Mouse (Mus musculus) layer of hippocampus, adult 2 months (tissue): ENCODE results near the gene Ppm1a. TPM values are rescaled to one million over a fixed set of nuclear protein-coding genes. Genes with fewer than 3 reads are reported as not detected.
A peak's percentile ranks its signal among the peaks of the same experiment; 100 is the strongest.
"Not testable (repeated sequence)": the region's sequence is repeated elsewhere in the genome, so short reads cannot be mapped to it uniquely, and the experiment has no call there.

Experiments used
- DNase-seq, 2 experiments: peaks; one replicate each; pipeline ENCODE4 v3.0.0; 2022; ENCODE audit warnings: low spot score in 2 of 2
- H3K27ac ChIP-seq: fragments of 200-600 bp; 2 replicates; pipeline ENCODE4 v1.8.1; 2022
- H3K4me3 ChIP-seq: fragments of 200-600 bp; 2 replicates; pipeline ENCODE4 v1.8.1; 2022; ENCODE audit warnings: mild to moderate bottlenecking
- CTCF ChIP-seq: fragments of 200-600 bp; conservative IDR thresholded peaks from 2 replicates; pipeline ENCODE4 v1.8.1; 2022; ENCODE audit warnings: antibody characterized with exemption, mild to moderate bottlenecking, moderate library complexity
- total RNA-seq, 2 experiments: library from RNA; stranded (reverse); gene quantifications; 2 replicates each; pipeline ENCODE4 v1.2.3; 2021

Ppm1a gene
- total RNA-seq, 2 experiments from 2014 or later = 244 to 254 TPM

GRCm38 (mm10) chr12:72768230-72768629 is 11.0 kb downstream of the Ppm1a start:
- no peak for TF ChIP-seq CTCF
- H3K4me3 ChIP-seq = no peak overlapping the region
- no peak overlapping the region for H3K27ac ChIP-seq
- DNase-seq = no peak

GRCm38 (mm10) chr12:72769546-72770230 is 12.4 kb downstream of the Ppm1a start:
- Histone ChIP-seq H3K27ac (no peak overlapping the region), H3K4me3 (no peak overlapping the region)
- TF ChIP-seq CTCF = no peak
- DNase-seq = no peak

- Histone ChIP-seq H3K27ac (no peak overlapping the region), H3K4me3 (no peak overlapping the region)
- peak; percentile 57 for TF ChIP-seq CTCF
- DNase-seq = no peak
Measured at GRCm38 (mm10) chr12:72771153-72771552, 13.9 kb downstream of the Ppm1a start.

- no peak for TF ChIP-seq CTCF
- Histone ChIP-seq H3K4me3 (no peak overlapping the region), H3K27ac (no peak overlapping the region)
- no peak for DNase-seq
Measured at GRCm38 (mm10) chr12:72771711-72772110, 14.5 kb downstream of the Ppm1a start.

GRCm38 (mm10) chr12:72773921-72774320 is 16.7 kb downstream of the Ppm1a start:
- DNase-seq = no peak
- no peak for TF ChIP-seq CTCF
- Histone ChIP-seq H3K27ac (no peak overlapping the region), H3K4me3 (no peak overlapping the region)

- TF ChIP-seq CTCF = no peak
- H3K4me3 ChIP-seq = no peak overlapping the region
- no peak for DNase-seq
- H3K27ac ChIP-seq = no peak overlapping the region
Measured at GRCm38 (mm10) chr12:72777244-72777643, 20.0 kb downstream of the Ppm1a start.

GRCm38 (mm10) chr12:72780136-72780535 is 22.9 kb downstream of the Ppm1a start:
- H3K27ac ChIP-seq = no peak overlapping the region
- no peak for TF ChIP-seq CTCF
- no peak for DNase-seq
- H3K4me3 ChIP-seq = no peak overlapping the region

GRCm38 (mm10) chr12:72782786-72783185 is 25.5 kb downstream of the Ppm1a start:
- TF ChIP-seq CTCF = peak; percentile 61
- not testable (repeated sequence) for H3K27ac ChIP-seq, H3K4me3 ChIP-seq, DNase-seq

GRCm38 (mm10) chr12:72785183-72785930 is 28.1 kb downstream of the Ppm1a start:
- no peak overlapping the region for H3K27ac ChIP-seq
- no peak for DNase-seq
- H3K4me3 ChIP-seq = no peak overlapping the region
- no peak for TF ChIP-seq CTCF

- DNase-seq = no peak
- H3K27ac ChIP-seq = no peak overlapping the region
- TF ChIP-seq CTCF = no peak
- no peak overlapping the region for H3K4me3 ChIP-seq
Measured at GRCm38 (mm10) chr12:72786551-72786950, 29.3 kb downstream of the Ppm1a start.

- TF ChIP-seq CTCF = no peak
- no peak overlapping the region for H3K4me3 ChIP-seq
- DNase-seq = no peak
Measured at GRCm38 (mm10) chr12:72786986-72787385, 29.7 kb downstream of the Ppm1a start.

GRCm38 (mm10) chr12:72790538-72790937 is 33.3 kb downstream of the Ppm1a start:
- DNase-seq = peak in 1 of 2 experiments; percentile 18
- Histone ChIP-seq H3K4me3 (no peak overlapping the region), H3K27ac (no peak overlapping the region)
- peak; percentile 44 for TF ChIP-seq CTCF

More at GRCm38 (mm10) chr12:72786986-72787385, 29.7 kb downstream of the Ppm1a start:
- H3K27ac ChIP-seq = no peak overlapping the region

GRCm38 (mm10) chr12:72792320-72793091 is 35.3 kb downstream of the Ppm1a start:
- H3K27ac ChIP-seq = no peak overlapping the region
- H3K4me3 ChIP-seq = no peak overlapping the region
- no peak for DNase-seq
- no peak for TF ChIP-seq CTCF
